Mouse (Mus musculus) stomach, postnatal 0 days (tissue): ENCODE results near the gene Myo1a. TPM values are rescaled to one million over a fixed set of nuclear protein-coding genes. Genes with fewer than 3 reads are reported as not detected.
A peak's percentile ranks its signal among the peaks of the same experiment; 100 is the strongest.

Source experiments
- ATAC-seq: fragments of 200-750 bp; cut with Nextera tagmentation; 2 replicates; pipeline ENCODE4 v1.8.0; 2017; ENCODE audit not compliant: low FRiP score, low TSS enrichment
- DNase-seq: peaks from one replicate; pipeline ENCODE4 v3.0.0-alpha.2; 2016; ENCODE audit warnings: low spot score
- H3K27ac ChIP-seq: fragments of 300-500 bp; sonication (generic); replicated peaks from 2 replicates; pipeline ENCODE4 v1.5.1; 2014; ENCODE audit warnings: mild to moderate bottlenecking, control low read depth
- H3K27me3 ChIP-seq: fragments of 300-500 bp; sonication (generic); 2 replicates; pipeline ENCODE4 v1.6.1; 2014; ENCODE audit warnings: low read length; ENCODE audit not compliant: control insufficient read depth, insufficient read depth
- H3K36me3 ChIP-seq: fragments of 300-500 bp; sonication (generic); 2 replicates; pipeline ENCODE4 v1.6.1; 2014; ENCODE audit warnings: low read length, mixed read lengths; ENCODE audit not compliant: control insufficient read depth, insufficient read depth
- H3K4me1 ChIP-seq: fragments of 300-500 bp; sonication (generic); replicated peaks from 2 replicates; pipeline ENCODE4 v1.6.1; 2014; ENCODE audit warnings: antibody characterized with exemption; ENCODE audit not compliant: control insufficient read depth, insufficient read depth
- H3K4me2 ChIP-seq: fragments of 300-500 bp; sonication (generic); replicated peaks from 2 replicates; pipeline ENCODE4 v1.6.1; 2014; ENCODE audit warnings: low read depth, mild to moderate bottlenecking, control low read depth, moderate library complexity
- H3K4me3 ChIP-seq: fragments of 300-500 bp; sonication (generic); 2 replicates; pipeline ENCODE4 v1.5.1; 2014; ENCODE audit warnings: low read depth, low read length, control low read depth
- H3K9ac ChIP-seq: fragments of 300-500 bp; sonication (generic); 2 replicates; pipeline ENCODE4 v1.6.1; 2014; ENCODE audit warnings: mild to moderate bottlenecking, low read length, control low read depth, mixed read lengths
- H3K9me3 ChIP-seq: fragments of 300-500 bp; sonication (generic); 2 replicates; pipeline ENCODE4 v1.6.1; 2016; ENCODE audit warnings: low read length; ENCODE audit not compliant: control insufficient read depth
- CTCF ChIP-seq: IDR thresholded peaks from 2 replicates; pipeline ENCODE4 v1.5.1; 2016; ENCODE audit warnings: antibody characterized with exemption, low read depth, mild to moderate bottlenecking, moderate library complexity
- EP300 ChIP-seq: optimal IDR thresholded peaks from 2 replicates; pipeline ENCODE3; 2016; ENCODE audit warnings: antibody characterized with exemption
- WGBS: fragments of 180-500 bp; shearing (Covaris S2); extraction: QIAGEN DNeasy Blood & Tissue Kit; methylation state at CpG from one replicate; pipeline ENCODE4 v1.1.7; 2014; 5-methylcytosine and 5-hydroxymethylcytosine counted together
- polyA plus RNA-seq: library from polyadenylated mRNA; unstranded; fragments of >200 nt; fragmentation: Nextera tagmentation; extraction: Ambion mirVana; gene quantifications from 2 replicates; pipeline ENCODE4 v1.2.1, GENCODE M21; 2015

The Myo1a gene
- polyA plus RNA-seq, 1 experiment from 2014 or later: 39.3 TPM

DNA sequence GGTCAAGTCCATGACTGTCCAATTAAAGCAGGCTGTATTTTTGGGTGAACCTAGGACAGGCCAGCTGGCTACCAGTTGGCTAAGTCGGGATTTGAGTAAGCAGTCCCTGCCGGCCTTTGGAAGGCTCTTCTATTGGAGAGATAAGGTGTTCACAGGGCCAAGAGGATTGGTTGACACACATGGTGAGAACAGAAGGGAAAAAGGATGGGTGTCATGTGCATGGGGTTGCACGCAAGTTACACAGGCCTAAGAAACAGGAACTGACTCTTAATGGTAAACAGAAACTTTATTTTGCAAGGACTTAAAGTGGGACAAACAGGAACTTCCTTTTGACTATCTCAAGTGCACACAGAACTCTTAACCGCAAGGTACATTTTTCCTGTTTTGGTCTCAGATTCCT is 31.9 kb downstream of the Myo1a start:
- no peak for DNase-seq
- Histone ChIP-seq H3K9ac (no peak overlapping the region), H3K9me3 (no peaks in the 10 kb centered on the region), H3K4me3 (no peak overlapping the region), H3K4me2 (no peak overlapping the region), H3K36me3 (no peaks in the 10 kb centered on the region), H3K27ac (no peak overlapping the region), H3K4me1 (no peaks in the 10 kb centered on the region), H3K27me3 (no peaks in the 10 kb centered on the region)
- no peak for ATAC-seq
- TF ChIP-seq CTCF: no peak
- TF ChIP-seq EP300: no peak
- WGBS: 62% methylated on average over 4 of the region's 4 CpGs

DNA sequence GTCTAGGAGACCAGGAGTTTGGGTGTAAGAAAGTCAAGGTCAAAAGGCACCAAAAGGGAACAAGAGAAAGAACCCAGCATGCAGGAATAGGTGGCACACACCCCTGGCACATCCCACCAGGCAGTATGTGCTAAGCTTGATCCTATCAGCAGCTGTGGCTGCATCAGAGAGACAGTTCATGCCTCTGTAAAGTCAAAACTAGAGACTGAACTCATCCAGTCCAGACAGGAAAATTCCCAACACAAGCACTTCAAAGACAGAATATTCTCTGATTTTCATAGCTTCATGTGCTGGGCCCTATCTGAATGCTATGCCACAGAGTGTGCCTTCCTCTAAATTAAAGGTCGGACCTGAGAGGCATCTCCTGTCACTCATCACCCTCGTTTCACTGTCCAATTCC is 32.6 kb downstream of the Myo1a start:
- WGBS: 30% methylated on average over 2 of the region's 2 CpGs
- TF ChIP-seq EP300 (no peak), CTCF (no peak)
- Histone ChIP-seq H3K27ac (no peak overlapping the region), H3K36me3 (no peaks in the 10 kb centered on the region; the same call in 1 of the 2 replicates), H3K4me3 (no peak overlapping the region), H3K27me3 (no peaks in the 10 kb centered on the region), H3K4me2 (no peak overlapping the region), H3K9ac (no peak overlapping the region), H3K4me1 (no peaks in the 10 kb centered on the region), H3K9me3 (no peaks in the 10 kb centered on the region)
- DNase-seq: no peak
- no peak for ATAC-seq

DNA sequence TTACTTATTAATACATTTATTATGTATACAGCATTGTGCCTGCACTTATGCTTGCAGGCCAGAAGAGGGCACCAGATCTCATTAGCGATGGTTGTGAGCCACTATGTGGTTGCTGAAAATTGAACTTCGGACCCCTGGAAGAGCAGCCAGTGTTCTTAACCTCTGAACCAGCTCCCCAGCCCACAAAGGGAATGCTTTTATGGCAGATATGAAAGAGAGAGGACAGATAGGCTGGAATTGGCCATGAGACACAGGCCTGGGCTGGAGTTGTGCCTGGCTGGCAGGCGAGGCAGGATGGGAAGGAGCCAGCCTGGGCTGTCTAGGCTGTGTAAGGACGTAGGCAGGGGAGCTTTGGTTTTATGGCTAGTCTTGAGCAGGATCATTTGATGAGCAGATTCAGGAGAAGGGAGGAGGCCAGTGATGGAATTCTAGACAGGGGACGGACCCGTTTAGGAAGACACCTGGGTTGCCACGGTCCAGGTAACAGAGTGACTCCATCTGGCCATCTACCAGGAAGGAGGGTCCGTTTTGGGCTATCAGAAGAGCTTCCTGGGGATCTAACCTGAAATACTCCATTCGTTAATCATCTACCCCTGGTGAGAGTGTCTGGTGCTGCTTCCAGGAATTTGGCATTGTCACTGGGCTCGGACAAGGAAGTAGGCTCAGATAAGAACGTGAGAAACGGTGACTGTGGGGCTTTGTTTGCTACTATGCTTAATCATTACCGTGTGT is 33.3 kb downstream of the Myo1a start:
- DNase-seq: peak; percentile 71
- no peaks in the 10 kb centered on the region for H3K4me1 ChIP-seq
- H3K4me3 ChIP-seq: 0 out of 2 replicates have a peak overlapping the region, but pooled peaks have one; percentile 93
- TF ChIP-seq EP300 (no peak), CTCF (peak; percentile 82)
- H3K27ac ChIP-seq: peak overlapping the region; percentile 73
- peak; percentile 51 for ATAC-seq
- H3K9ac ChIP-seq: no peak overlapping the region
- no peaks in the 10 kb centered on the region for H3K27me3 ChIP-seq
- H3K4me2 ChIP-seq: peak overlapping the region; percentile 60
- 27% methylated on average over 13 of the region's 13 CpGs for WGBS
- H3K9me3 ChIP-seq: no peaks in the 10 kb centered on the region
- H3K36me3 ChIP-seq: peaks cover 8% of the 10 kb centered on the region; the same call in 1 of the 2 replicates

- TF ChIP-seq CTCF: peak; percentile 63
- TF ChIP-seq EP300: no peak
- peak; percentile 87 for DNase-seq
- Histone ChIP-seq H3K27me3 (no peaks in the 10 kb centered on the region), H3K9me3 (no peaks in the 10 kb centered on the region), H3K4me3 (peak within 1 kb of the TSS; percentile 93), H3K4me1 (no peaks in the 10 kb centered on the region), H3K4me2 (peak within 1 kb of the TSS; percentile 75), H3K36me3 (peaks cover 16% of the 10 kb centered on the region), H3K9ac (peak within 1 kb of the TSS; percentile 96), H3K27ac (peak within 1 kb of the TSS; percentile 94)
- WGBS: 5% methylated on average over 9 of the region's 61 CpGs
- ATAC-seq: peak; percentile 73
Measured at GRCm38 (mm10) chr10:127739083-127739660, 34.2 kb downstream of the Myo1a start, which contains the start of gene Zbtb39. Zbtb39 (plus strand) TSS chr10:127739538.

DNA sequence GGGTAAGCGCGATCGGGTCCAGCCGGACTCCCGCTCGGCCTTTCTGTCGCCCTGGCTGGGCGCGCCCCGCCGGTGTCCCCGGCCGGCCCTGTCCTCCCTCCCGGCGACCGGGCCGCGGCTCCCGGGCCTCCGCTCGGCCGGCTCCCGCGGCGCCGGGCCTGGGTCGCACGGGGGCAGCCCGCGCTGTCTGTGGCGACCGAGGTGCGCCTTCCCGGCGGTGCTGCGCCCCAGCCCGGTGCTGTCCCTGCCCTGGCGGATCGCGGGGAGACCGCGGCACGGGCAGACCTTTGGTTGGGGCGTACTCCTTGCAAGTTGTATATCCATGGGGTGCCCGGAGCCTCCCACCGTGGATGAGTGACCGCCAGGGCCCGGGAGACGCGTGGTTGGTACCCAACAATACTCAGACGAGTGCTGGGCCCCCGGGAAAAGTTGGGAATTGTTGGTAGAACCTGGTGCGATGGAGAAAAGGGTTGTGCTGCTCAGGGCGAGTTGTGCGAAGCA is 34.7 kb downstream of the Myo1a start:
- Histone ChIP-seq H3K4me1 (no peaks in the 10 kb centered on the region), H3K27ac (peak overlapping the region; percentile 94), H3K9ac (peak overlapping the region; percentile 96), H3K27me3 (no peaks in the 10 kb centered on the region), H3K36me3 (peaks cover 20% of the 10 kb centered on the region), H3K4me3 (peak overlapping the region; percentile 93), H3K9me3 (no peaks in the 10 kb centered on the region), H3K4me2 (peak overlapping the region; percentile 75)
- ATAC-seq (peak; percentile 42), DNase-seq (peak; percentile 64)
- TF ChIP-seq EP300 (no peak), CTCF (peak; percentile 12; the same call in 1 of the 2 replicates)
- under 1% methylated on average over 29 of the region's 55 CpGs for WGBS

DNA sequence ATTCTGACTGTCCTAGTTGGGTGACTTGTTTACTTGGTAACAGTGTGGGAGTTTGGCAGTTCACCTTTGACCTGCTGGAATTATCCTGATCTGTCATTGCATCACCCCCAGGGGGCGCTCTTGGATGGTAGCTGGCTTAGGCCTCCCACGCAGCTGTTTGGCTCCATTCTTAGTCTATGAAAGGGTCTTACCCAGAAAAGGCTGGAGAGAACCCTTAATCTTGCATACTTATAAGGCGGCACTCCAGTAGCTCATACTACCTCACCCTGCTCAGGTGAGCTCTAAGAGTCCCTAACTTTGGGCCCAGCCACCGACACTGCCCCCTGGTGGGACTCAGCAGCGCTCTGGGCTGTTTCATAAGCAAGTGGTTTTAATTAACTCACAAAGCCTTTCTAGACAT is 39.7 kb downstream of the Myo1a start:
- H3K9ac ChIP-seq: no peak overlapping the region
- H3K27me3 ChIP-seq: no peaks in the 10 kb centered on the region
- no peak overlapping the region for H3K4me3 ChIP-seq
- H3K4me2 ChIP-seq: no peak overlapping the region
- H3K27ac ChIP-seq: no peak overlapping the region
- ATAC-seq (peak; percentile 40; the same call in 1 of the 2 replicates), DNase-seq (peak; percentile 54)
- H3K9me3 ChIP-seq: no peaks in the 10 kb centered on the region
- 66% methylated on average over 5 of the region's 5 CpGs for WGBS
- H3K36me3 ChIP-seq: peaks cover 22% of the 10 kb centered on the region
- H3K4me1 ChIP-seq: no peaks in the 10 kb centered on the region
- TF ChIP-seq EP300 (no peak), CTCF (peak; percentile 73)
